Mouse (Mus musculus) cerebellum, adult 11 months (tissue): ENCODE data around the gene Adam23.
"Not testable (repeated sequence)": the region's sequence is repeated elsewhere in the genome, so short reads cannot be mapped to it uniquely, and the experiment has no call there.

ENCODE experiments used
- DNase-seq: peaks from one replicate; pipeline ENCODE4 v3.0.0; 2022

The Adam23 gene

DNA sequence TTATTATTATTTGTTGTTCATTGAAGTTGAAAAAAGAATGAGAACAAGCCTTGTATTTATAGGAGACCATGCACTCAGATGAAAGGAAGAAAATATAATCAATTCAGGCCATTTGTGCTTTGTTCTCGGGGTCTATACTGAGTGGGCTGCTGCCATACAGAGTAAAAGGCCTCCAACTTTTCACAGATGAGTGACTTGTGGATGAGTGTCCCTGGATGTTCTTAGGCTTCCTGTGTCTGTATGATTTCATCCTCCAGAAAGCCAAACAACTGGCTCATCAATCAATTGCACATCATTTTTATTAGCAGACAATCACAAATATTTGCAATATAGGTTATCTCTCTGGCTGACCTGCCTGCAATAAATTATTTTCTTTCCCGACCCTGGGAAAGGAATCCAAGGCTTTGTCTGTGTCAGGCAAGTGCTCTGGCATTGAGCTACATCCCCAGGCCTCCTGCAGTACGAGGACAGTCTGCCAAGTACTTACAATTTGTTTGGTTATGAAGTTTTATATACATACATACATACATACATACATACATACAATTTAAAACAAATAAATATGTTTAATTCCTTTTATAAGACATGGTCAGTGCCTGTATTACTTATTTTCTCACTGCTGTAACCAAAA lies 158.3 kb downstream of the Adam23 start:
- no peak for DNase-seq

DNA sequence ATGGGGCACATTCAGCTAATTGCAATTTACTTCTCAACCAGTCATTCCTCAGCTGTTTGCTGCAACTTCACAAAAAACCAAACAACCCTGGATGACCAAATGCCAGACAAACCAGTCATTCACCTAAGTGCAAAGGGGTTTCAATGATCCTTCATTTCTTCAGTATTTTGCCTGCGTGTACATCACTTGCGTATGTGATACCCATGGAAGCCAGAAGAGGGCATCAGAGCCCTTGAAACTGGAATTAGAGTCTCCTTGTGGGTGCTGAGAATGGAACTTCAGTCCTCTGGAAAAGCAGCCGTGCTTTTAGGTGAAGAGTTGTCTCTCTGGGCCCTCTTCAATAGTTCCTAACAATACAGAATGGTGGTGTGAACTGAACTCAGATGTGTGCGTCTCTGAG lies 163.9 kb downstream of the Adam23 start:
- no peak for DNase-seq

DNA sequence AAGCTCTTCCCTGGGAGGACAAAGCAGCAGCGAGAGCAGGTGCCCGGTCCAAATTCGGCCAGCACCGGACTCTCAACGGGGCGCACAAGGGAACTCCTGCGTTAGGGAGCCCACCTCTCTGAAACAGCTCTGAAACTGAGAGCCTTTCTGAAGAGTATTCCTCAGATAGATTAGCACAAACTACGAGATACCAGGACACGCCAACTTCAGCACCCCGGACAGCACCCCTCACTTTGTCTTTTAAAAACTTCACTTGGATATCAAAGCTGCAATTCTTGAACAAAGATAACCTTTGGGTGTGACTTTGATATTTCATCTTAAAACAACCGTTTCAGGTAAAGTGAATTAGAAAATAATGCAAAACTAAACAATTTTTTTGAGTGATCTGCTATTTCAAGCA lies 168.9 kb downstream of the Adam23 start:
- DNase-seq = no peak

DNA sequence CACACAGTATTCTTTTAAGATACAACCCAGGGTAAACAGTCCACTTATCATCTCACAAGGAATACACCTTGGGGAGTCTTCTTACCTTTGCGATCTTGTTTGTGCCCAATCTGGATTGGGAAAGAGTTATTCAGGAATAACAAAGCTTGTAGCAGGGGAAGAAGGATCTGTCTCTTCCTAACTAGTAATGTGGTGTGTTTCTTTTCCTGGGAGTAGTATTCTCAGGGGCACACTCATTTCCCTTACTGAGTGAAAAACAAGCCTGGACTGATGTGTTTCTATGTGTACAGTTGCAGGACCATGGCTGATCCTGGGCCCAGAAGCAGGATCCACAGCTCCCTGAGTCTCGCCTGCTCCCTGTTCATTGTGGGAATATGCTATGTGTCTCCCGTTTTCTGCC lies 170.0 kb downstream of the Adam23 start, which contains the start of gene Gm39653:
Gene Gm39653, plus strand, starts transcription at position 301 of the 400 bp plus-strand sequence.
- no peak for DNase-seq

DNA sequence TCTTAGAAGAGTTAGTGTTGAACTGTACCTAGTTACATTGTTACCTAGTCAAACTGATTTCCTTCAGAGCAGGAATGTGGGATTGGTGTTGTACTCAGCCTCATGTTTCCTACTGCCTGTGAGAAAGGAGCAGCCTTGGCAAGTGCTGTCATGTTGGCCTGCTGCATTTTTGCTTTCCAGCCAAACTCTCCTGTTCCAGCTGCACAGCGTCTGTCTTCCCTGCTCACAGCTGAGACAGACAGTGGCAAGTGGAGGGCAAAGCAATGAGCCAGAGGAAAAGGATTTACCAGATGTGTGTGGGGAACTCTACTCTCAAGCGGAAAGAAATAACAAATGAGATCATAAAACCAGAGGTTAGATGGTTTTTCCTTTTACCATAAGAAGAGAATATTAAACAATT lies 182.5 kb downstream of the Adam23 start:
- DNase-seq = no peak

DNA sequence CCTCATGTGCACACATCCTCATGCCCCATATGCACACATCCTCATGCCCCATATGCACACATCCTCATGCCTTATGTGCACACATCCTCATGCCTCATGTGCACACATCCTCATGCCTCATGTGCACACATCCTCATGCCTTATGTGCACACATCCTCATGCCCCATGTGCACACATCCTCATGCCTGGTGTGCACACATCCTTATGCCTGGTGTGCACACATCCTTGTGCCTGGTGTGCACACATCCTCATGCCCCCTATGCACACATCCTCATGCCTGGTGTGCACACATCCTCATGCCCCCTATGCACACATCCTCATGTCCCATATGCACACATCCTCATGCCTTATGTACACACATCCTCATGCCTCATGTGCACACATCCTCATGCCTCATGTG lies 184.7 kb downstream of the Adam23 start:
- not testable (repeated sequence) for DNase-seq

DNA sequence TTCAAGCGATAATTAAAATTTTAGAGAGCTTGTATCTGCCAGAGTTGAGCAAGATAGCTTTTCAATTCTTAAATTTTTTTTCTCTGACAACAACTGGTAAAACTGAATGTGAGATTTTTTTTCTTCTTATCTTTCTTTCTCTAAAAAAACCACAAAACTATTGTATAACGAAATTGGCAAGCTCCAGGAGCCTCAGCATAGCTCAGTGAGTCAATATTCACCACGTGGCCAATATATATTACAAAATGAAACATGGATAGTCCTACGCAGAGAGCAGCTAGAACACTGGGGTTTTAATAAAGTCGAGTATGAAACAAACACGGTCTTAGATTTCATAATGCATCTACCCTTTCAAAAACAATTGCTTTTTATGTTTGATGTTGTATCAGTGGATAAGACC lies 194.2 kb downstream of the Adam23 start:
- DNase-seq = no peak
